29 mouse cellular contexts compared by ENCODE assay signal in genomic region chr5:151052331-151052730, GRCm38 (mm10).
"Had no signal": no experiment of that assay in that cellular context is flagged by ENCODE, and none has a peak within 500 bp of the region (broad histone marks: within the 10 kb centered on the region; RNA-seq: fewer than 3 reads in every experiment).

No protein-coding gene starts in this region.

- H3K9ac ChIP-seq: heart, embryonic 12.5 days; heart, embryonic 13.5 days; heart, embryonic 15.5 days; hindbrain, embryonic 12.5 days; hindbrain, embryonic 13.5 days; hindbrain, embryonic 14.5 days; hindbrain, embryonic 15.5 days; intestine, embryonic 15.5 days; kidney, embryonic 15.5 days had no signal

- H3K4me2 ChIP-seq: heart, embryonic 12.5 days; heart, embryonic 13.5 days; heart, embryonic 15.5 days; hindbrain, embryonic 12.5 days; hindbrain, embryonic 13.5 days; hindbrain, embryonic 14.5 days; hindbrain, embryonic 15.5 days; intestine, embryonic 15.5 days; kidney, embryonic 15.5 days had no signal

- DNase-seq: heart, postnatal 10 days; heart, postnatal 36 days; heart, postnatal 4 days; kidney, adult 11 months; kidney, adult 18-20 months; kidney, adult 2 months; kidney, adult 8-10 months; kidney, adult 9 months; kidney, postnatal 10 days; kidney, postnatal 14 days; kidney, postnatal 25 days; kidney, postnatal 36 days; kidney, postnatal 4 days; layer of hippocampus, adult 9-11 months; layer of hippocampus, postnatal 36 days had no signal

- H3K4me3 ChIP-seq: heart, embryonic 12.5 days; heart, embryonic 13.5 days; heart, embryonic 15.5 days; hindbrain, embryonic 10.5 days; hindbrain, embryonic 12.5 days; hindbrain, embryonic 13.5 days; hindbrain, embryonic 15.5 days; intestine, embryonic 15.5 days; kidney, embryonic 15.5 days; layer of hippocampus, adult 2 months; left cerebral cortex, adult 2 months had no signal

- H3K9me3 ChIP-seq: heart, embryonic 12.5 days; heart, embryonic 15.5 days; hindbrain, embryonic 12.5 days; hindbrain, embryonic 13.5 days; hindbrain, embryonic 15.5 days; intestine, embryonic 15.5 days; kidney, embryonic 15.5 days had no signal

- H3K27ac ChIP-seq: heart, embryonic 13.5 days; heart, embryonic 15.5 days; hindbrain, embryonic 10.5 days; hindbrain, embryonic 12.5 days; hindbrain, embryonic 13.5 days; hindbrain, embryonic 14.5 days; hindbrain, embryonic 15.5 days; hindbrain, postnatal 0 days; intestine, embryonic 15.5 days; kidney, embryonic 15.5 days; kidney, postnatal 0 days; layer of hippocampus, adult 2 months; left cerebral cortex, adult 2 months had no signal

- H3K36me3 ChIP-seq: hindbrain, embryonic 12.5 days; hindbrain, embryonic 15.5 days had no signal

- H3K27me3 ChIP-seq: heart, embryonic 12.5 days; heart, embryonic 13.5 days; heart, embryonic 15.5 days; hindbrain, embryonic 12.5 days; hindbrain, embryonic 13.5 days; hindbrain, embryonic 15.5 days; intestine, embryonic 15.5 days; kidney, embryonic 15.5 days had no signal
